Mouse (Mus musculus): ENCODE results near the gene 4930550C14Rik. TPM values are rescaled to one million over a fixed set of nuclear protein-coding genes. Genes with fewer than 3 reads are reported as not detected.

The 4930550C14Rik gene
- total and polyA plus RNA-seq, 2 experiments from 2014 or later = 0.49 TPM; not detected in 1

DNA sequence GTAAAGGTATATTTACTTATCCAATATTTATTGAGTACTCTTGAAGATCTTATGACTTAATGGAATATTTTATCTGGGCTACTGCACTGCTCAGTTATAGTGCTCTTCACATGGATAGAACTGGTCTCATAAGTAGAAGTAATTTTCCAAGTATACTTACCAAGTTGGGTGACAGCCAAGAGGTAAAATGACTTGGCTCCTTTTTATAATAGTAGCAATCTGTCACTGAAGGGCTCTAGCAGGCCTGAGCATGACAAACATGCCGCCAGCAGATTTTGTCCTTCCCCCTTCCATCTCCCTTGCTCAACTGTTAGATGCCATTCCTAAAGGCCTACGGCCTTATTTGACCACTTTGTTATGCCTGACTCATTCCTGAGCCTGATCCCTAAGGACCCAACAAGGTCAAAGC is 6.8 kb downstream of the 4930550C14Rik start:
- Histone ChIP-seq H3K27ac (ENCODE audit: low read depth, low read length) (no peak overlapping the region), H3K27me3 (ENCODE audit: insufficient read depth, low read length) (no peaks in the 10 kb centered on the region), H3K9me3 (ENCODE audit: low read length) (no peaks in the 10 kb centered on the region), H3K4me3 (ENCODE audit: low read depth, low read length) (no peak overlapping the region), H3K36me3 (ENCODE audit: insufficient read depth, low read length) (no peaks in the 10 kb centered on the region), H3K4me1 (ENCODE audit: insufficient read depth, low read length) (no peaks in the 10 kb centered on the region), H3K9ac (replicated peaks; ENCODE audit: low read length, poor library complexity, severe bottlenecking) (no peak overlapping the region), H3K4me2 (ENCODE audit: low read depth, low read length, poor library complexity, severe bottlenecking) (no peak overlapping the region)
- 95% methylated on average over 2 of the region's 2 CpGs for WGBS
- TF ChIP-seq CTCF (IDR thresholded peaks at IDR 0.05) = no peak
- ATAC-seq (ENCODE audit: low FRiP score) (no peak), DNase-seq (ENCODE audit: low spot score) (no peak)

DNA sequence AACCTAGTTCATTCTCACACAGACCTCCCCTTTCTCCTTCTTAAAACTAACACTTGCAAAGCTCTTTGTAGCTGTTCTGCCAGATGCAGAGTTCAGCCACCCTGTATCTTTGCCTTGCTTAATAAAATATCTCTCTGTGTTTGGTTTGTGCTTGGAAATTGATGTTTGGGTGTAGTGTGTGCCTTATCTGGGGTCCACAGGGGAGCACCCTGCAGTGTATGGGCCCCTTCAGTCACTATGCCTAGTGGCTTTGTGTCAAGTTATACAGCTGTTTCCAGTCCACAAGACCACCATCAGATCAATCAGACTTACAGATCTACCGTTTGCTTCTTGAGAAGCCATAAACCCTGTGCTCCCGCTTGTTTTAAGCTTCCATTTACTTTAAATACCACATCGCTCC is 7.3 kb downstream of the 4930550C14Rik start:
- ATAC-seq (ENCODE audit: low FRiP score) (no peak), DNase-seq (ENCODE audit: low spot score) (no peak)
- Histone ChIP-seq H3K9ac (replicated peaks; ENCODE audit: low read length, poor library complexity, severe bottlenecking) (no peak overlapping the region), H3K36me3 (ENCODE audit: insufficient read depth, low read length) (no peaks in the 10 kb centered on the region), H3K4me1 (ENCODE audit: insufficient read depth, low read length) (no peaks in the 10 kb centered on the region), H3K27ac (ENCODE audit: low read depth, low read length) (no peak overlapping the region), H3K4me3 (ENCODE audit: low read depth, low read length) (no peak overlapping the region), H3K27me3 (ENCODE audit: insufficient read depth, low read length) (no peaks in the 10 kb centered on the region), H3K9me3 (ENCODE audit: low read length) (no peaks in the 10 kb centered on the region), H3K4me2 (ENCODE audit: low read depth, low read length, poor library complexity, severe bottlenecking) (no peak overlapping the region)
- no peak for TF ChIP-seq CTCF (IDR thresholded peaks at IDR 0.05)
- 86% methylated on average over 3 of the region's 3 CpGs for WGBS

DNA sequence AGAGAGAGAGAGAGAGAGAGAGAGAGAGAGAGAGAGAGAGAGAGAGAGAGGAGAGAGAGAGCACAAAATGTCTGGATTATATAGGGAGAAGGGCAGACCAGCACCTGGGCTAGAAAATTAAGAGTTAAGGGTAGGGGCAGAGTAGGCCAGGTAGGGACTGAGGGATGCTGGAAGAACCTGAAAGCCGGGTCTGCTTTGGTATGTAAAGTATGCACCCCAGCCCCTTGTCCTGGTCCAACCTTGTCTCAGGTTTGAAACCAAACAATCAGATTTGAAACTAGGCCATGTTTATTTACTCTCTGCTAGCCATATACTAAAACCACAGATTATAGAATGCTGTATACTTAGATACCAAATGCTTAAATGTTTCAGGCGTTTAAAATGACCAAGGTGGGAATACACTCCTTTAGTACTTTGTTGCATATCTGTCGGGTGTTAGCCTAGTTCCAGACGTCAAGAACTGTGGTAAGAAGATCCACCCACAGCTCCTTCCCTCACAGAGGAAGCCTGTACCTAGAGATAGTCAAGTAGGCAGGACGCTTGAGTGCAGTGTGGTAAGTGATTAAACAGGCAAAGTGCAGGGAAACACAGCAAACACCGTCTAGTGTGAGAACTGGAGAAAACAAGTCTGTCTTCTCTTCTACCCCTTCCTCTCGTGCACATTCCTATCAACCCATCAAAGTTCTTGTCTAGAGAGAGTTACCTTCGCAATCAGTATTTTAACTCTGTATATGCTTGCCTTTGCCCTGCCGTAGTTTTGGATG is 20.2 kb downstream of the 4930550C14Rik start:
- H3K4me1 ChIP-seq (ENCODE audit: insufficient read depth, low read length) = no peaks in the 10 kb centered on the region
- no peak overlapping the region for H3K27ac ChIP-seq (ENCODE audit: low read depth, low read length)
- no peaks in the 10 kb centered on the region for H3K9me3 ChIP-seq (ENCODE audit: low read length)
- H3K36me3 ChIP-seq (ENCODE audit: insufficient read depth, low read length) = no peaks in the 10 kb centered on the region
- DNase-seq (ENCODE audit: low spot score) (no peak), ATAC-seq (ENCODE audit: low FRiP score) (no peak)
- TF ChIP-seq CTCF (IDR thresholded peaks at IDR 0.05) = no peak
- no peak overlapping the region for H3K4me2 ChIP-seq (ENCODE audit: low read depth, low read length, poor library complexity, severe bottlenecking)
- 80% methylated on average over 9 of the region's 9 CpGs for WGBS
- no peak overlapping the region for H3K9ac ChIP-seq (replicated peaks; ENCODE audit: low read length, poor library complexity, severe bottlenecking)
- no peaks in the 10 kb centered on the region for H3K27me3 ChIP-seq (ENCODE audit: insufficient read depth, low read length)
- H3K4me3 ChIP-seq (ENCODE audit: low read depth, low read length) = no peak overlapping the region

DNA sequence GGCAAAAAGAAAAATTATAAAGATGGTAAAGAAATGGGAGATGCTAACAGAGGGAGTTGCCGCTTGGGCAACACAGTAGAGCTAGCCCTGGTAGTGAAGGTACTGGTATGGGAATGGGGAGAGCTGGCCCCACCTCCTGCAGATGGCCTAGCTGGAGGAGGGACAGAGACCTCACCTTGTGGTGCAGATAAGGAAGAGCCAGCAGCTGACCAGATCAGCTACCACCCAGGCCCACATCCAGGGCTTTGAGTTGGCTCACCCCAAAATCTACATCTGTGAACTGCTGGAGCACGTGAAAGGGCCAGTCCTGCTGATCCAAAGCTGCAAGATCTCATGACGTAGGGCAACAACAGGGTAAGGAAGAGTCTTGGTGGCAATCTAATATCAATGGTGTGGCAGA is 24.6 kb downstream of the 4930550C14Rik start:
- H3K36me3 ChIP-seq (ENCODE audit: insufficient read depth, low read length) = no peaks in the 10 kb centered on the region
- H3K9me3 ChIP-seq (ENCODE audit: low read length) = no peaks in the 10 kb centered on the region
- no peak overlapping the region for H3K27ac ChIP-seq (ENCODE audit: low read depth, low read length)
- H3K4me1 ChIP-seq (ENCODE audit: insufficient read depth, low read length) = no peaks in the 10 kb centered on the region
- H3K9ac ChIP-seq (replicated peaks; ENCODE audit: low read length, poor library complexity, severe bottlenecking) = no peak overlapping the region
- 92% methylated on average over 3 of the region's 3 CpGs for WGBS
- no peak for TF ChIP-seq CTCF (IDR thresholded peaks at IDR 0.05)
- no peak overlapping the region for H3K4me3 ChIP-seq (ENCODE audit: low read depth, low read length)
- no peak overlapping the region for H3K4me2 ChIP-seq (ENCODE audit: low read depth, low read length, poor library complexity, severe bottlenecking)
- no peaks in the 10 kb centered on the region for H3K27me3 ChIP-seq (ENCODE audit: insufficient read depth, low read length)
- no peak for ATAC-seq (ENCODE audit: low FRiP score)
- DNase-seq (ENCODE audit: low spot score) = no peak

DNA sequence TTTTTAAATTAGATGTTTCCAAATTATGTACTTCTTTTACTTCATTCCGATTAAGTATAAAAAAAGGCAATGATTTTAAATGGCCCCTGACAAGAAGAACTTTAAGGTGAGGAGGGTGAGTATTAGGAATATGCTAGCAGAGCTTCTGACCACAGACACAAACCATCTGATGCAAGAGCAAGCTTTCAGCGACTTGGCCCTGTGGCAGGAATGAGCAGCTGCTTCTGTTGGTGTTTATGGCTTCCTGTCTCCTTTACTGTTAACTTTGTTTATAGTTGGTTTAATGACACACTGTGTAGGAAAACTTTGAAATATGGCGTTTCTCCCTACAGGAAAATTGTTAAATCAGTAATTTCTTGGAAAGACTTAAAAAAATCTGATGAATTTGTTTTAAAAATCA is 25.5 kb downstream of the 4930550C14Rik start:
- H3K4me1 ChIP-seq (ENCODE audit: insufficient read depth, low read length) = no peaks in the 10 kb centered on the region
- TF ChIP-seq CTCF (IDR thresholded peaks at IDR 0.05) = no peak
- no peak overlapping the region for H3K9ac ChIP-seq (replicated peaks; ENCODE audit: low read length, poor library complexity, severe bottlenecking)
- H3K27ac ChIP-seq (ENCODE audit: low read depth, low read length) = no peak overlapping the region
- H3K4me2 ChIP-seq (ENCODE audit: low read depth, low read length, poor library complexity, severe bottlenecking) = no peak overlapping the region
- ATAC-seq (ENCODE audit: low FRiP score) = no peak
- no peak overlapping the region for H3K4me3 ChIP-seq (ENCODE audit: low read depth, low read length)
- WGBS = 75% methylated on average over 3 of the region's 3 CpGs
- H3K36me3 ChIP-seq (ENCODE audit: insufficient read depth, low read length) = no peaks in the 10 kb centered on the region
- H3K27me3 ChIP-seq (ENCODE audit: insufficient read depth, low read length) = no peaks in the 10 kb centered on the region
- no peaks in the 10 kb centered on the region for H3K9me3 ChIP-seq (ENCODE audit: low read length)
- DNase-seq (ENCODE audit: low spot score) = no peak

DNA sequence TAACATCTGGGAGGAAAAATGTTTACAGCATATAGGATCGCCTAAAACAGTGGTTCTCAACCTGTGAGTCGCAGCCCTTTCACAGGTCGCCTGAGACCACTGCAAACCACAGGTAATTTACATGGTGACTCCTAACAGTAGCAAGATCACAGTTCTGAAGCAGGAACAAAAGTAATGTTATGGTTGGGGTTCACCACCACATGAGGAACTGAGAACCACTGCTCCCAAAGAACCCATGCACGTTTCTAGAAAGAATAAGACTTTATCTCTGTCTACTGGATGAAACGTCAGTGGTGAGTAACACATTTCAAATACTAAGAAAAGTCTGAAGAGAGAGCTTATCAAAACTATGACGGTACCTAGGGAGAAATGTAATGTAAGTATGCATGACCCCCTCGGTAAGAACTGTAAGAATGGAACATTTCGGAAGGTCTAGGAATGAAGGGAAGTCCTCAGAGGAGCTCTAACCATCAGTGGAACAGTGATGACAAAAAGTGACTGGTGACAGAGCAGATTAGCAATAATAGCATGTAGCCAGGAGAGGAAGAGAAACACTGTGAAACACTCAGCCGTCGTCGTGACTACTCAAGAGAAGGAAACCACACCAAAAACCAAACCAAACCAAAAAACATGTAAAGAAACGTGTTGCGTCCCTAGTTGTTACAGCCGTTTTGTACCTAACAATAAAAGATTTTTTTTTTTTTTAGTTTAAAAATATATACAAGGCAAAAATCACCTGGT is 33.9 kb downstream of the 4930550C14Rik start:
- TF ChIP-seq CTCF (IDR thresholded peaks at IDR 0.05) = no peak
- H3K27ac ChIP-seq (ENCODE audit: low read depth, low read length) = no peak overlapping the region
- H3K9me3 ChIP-seq (ENCODE audit: low read length) = no peaks in the 10 kb centered on the region
- H3K9ac ChIP-seq (replicated peaks; ENCODE audit: low read length, poor library complexity, severe bottlenecking) = no peak overlapping the region
- H3K27me3 ChIP-seq (ENCODE audit: insufficient read depth, low read length) = no peaks in the 10 kb centered on the region
- ATAC-seq (ENCODE audit: low FRiP score) = no peak
- H3K36me3 ChIP-seq (ENCODE audit: insufficient read depth, low read length) = peaks cover 16% of the 10 kb centered on the region
- no peaks in the 10 kb centered on the region for H3K4me1 ChIP-seq (ENCODE audit: insufficient read depth, low read length)
- no peak overlapping the region for H3K4me3 ChIP-seq (ENCODE audit: low read depth, low read length)
- no peak for DNase-seq (ENCODE audit: low spot score)
- 93% methylated on average over 14 of the region's 14 CpGs for WGBS
- H3K4me2 ChIP-seq (ENCODE audit: low read depth, low read length, poor library complexity, severe bottlenecking) = no peak overlapping the region

Data from midbrain, postnatal 0 days (tissue).